Mouse (Mus musculus): Measurements from ENCODE around the gene Mbd5. TPM values are rescaled to one million over a fixed set of nuclear protein-coding genes. Genes with fewer than 3 reads are reported as not detected.

Mbd5 gene
- polyA plus RNA-seq, 1 experiment: 4.1 TPM

DNA sequence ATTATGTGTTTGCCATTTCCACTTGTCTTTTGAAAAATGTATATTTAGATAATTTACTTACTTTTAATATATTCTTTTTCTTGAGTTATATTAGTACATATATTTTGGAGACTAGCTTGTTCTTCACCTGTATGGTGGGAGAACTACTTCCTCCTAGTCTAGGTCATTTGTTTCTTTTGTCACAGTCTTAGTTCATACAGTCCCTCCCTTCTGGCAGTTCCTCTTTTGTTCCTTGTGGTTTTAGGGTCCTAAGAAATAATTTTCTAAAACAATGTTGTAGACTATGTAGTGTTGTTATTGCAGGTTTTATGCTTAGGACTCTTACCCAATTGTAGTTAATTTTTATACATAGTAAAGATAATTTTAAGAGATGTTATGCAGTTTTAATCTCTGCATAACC, 118.6 kb downstream of the Mbd5 start:
- H3K27me3 ChIP-seq (ENCODE audit: control insufficient read depth, insufficient read depth, low read length): no peaks in the 10 kb centered on the region
- TF ChIP-seq CTCF (IDR thresholded peaks at IDR 0.05; ENCODE audit: extremely low read depth, insufficient read depth, insufficient read length, insufficient replicate concordance) (no peak), POLR2A (IDR thresholded peaks at IDR 0.05; ENCODE audit: low read depth, low read length) (no peak)
- H3K4me3 ChIP-seq (ENCODE audit: extremely low read depth, insufficient read depth, insufficient read length): no peak overlapping the region

DNA sequence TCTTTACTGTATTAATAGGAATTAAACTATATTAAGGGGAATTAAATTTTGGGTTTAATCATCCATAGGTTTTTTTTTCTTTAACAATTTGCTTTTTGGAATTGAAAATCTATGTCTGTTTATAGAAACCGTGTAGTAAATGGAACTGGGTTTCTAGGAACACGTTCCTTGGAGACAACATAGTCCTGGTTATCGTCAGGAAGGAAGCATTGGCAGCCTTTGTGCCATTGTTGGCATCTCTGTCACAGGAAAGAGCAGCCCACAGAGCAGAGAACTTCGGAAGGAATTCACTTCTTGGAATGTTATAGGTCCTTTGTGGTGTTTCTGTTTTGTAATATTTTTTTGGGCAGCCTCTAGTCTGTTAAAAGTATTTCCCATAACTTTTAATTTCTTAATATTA, 135.7 kb downstream of the Mbd5 start:
- 79% methylated on average over 4 of the region's 4 CpGs for WGBS
- Histone ChIP-seq H3K4me1 (ENCODE audit: control insufficient read depth, insufficient read depth, insufficient read length) (no peaks in the 10 kb centered on the region), H3K27me3 (ENCODE audit: control insufficient read depth, insufficient read depth, low read length) (no peaks in the 10 kb centered on the region), H3K4me3 (ENCODE audit: extremely low read depth, insufficient read depth, insufficient read length) (no peak overlapping the region), H3K27ac (ENCODE audit: insufficient read depth, low read length) (no peak overlapping the region), H3K36me3 (ENCODE audit: control insufficient read depth, insufficient read depth, low read length) (no peaks in the 10 kb centered on the region)
- TF ChIP-seq POLR2A (IDR thresholded peaks at IDR 0.05; ENCODE audit: low read depth, low read length) (no peak), CTCF (IDR thresholded peaks at IDR 0.05; ENCODE audit: extremely low read depth, insufficient read depth, insufficient read length, insufficient replicate concordance) (no peak)
- DNase-seq (ENCODE audit: low read depth in 1 of 2, low spot score in 2 of 2): no peak

More for the DNA sequence above, 118.6 kb downstream of the Mbd5 start:
- Histone ChIP-seq H3K4me1 (ENCODE audit: control insufficient read depth, insufficient read depth, insufficient read length) (no peaks in the 10 kb centered on the region), H3K36me3 (ENCODE audit: control insufficient read depth, insufficient read depth, low read length) (peaks cover 1% of the 10 kb centered on the region; the same call in 1 of the 2 replicates), H3K27ac (ENCODE audit: insufficient read depth, low read length) (no peak overlapping the region)
- no peak for DNase-seq (ENCODE audit: low read depth in 1 of 2, low spot score in 2 of 2)

DNA sequence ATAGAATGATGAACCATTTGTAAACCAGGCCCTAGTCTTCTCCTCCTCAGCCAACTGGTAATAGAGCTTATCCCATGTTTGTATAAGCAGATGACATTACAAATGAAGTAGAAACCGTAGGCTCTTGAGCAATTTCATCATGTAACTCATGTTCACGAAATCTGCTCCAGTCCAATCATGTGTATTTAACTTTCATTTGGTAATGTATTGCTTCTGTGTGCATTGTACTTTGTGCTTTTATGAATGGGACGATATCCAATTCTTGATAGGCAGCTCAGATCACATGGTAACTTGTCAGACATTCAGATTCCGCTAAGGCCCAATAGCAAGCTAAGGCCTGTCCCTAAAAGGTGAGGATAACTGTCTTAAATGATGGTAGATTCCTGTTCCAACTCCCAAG, 141.5 kb downstream of the Mbd5 start:
- TF ChIP-seq CTCF (IDR thresholded peaks at IDR 0.05; ENCODE audit: extremely low read depth, insufficient read depth, insufficient read length, insufficient replicate concordance) (no peak), POLR2A (IDR thresholded peaks at IDR 0.05; ENCODE audit: low read depth, low read length) (no peak)
- Histone ChIP-seq H3K4me3 (ENCODE audit: extremely low read depth, insufficient read depth, insufficient read length) (no peak overlapping the region), H3K36me3 (ENCODE audit: control insufficient read depth, insufficient read depth, low read length) (no peaks in the 10 kb centered on the region), H3K27ac (ENCODE audit: insufficient read depth, low read length) (no peak overlapping the region), H3K27me3 (ENCODE audit: control insufficient read depth, insufficient read depth, low read length) (no peaks in the 10 kb centered on the region), H3K4me1 (ENCODE audit: control insufficient read depth, insufficient read depth, insufficient read length) (no peaks in the 10 kb centered on the region)
- 95% methylated on average over 4 of the region's 4 CpGs for WGBS
- DNase-seq (ENCODE audit: low read depth in 1 of 2, low spot score in 2 of 2): no peak

DNA sequence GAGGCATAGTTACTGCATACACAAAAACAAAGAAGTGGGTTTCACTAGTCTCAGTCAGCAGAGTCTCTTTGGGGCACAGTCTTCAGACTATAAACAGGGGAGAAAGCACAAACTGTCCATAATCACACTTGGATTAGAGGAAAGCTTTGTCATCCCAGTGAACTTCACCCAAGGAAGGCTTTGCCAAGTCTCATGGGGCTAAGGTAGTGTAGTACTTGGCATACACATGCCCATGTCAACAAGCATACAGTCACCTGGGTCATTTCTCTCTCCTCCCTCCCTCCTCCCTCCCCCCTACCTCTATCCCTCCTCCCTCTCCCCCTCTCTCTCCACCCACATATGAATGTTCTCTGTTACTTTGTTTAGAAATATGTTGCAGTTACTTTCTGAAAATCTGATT, 147.5 kb downstream of the Mbd5 start:
- Histone ChIP-seq H3K4me3 (ENCODE audit: extremely low read depth, insufficient read depth, insufficient read length) (no peak overlapping the region), H3K36me3 (ENCODE audit: control insufficient read depth, insufficient read depth, low read length) (no peaks in the 10 kb centered on the region), H3K4me1 (ENCODE audit: control insufficient read depth, insufficient read depth, insufficient read length) (no peaks in the 10 kb centered on the region), H3K27me3 (ENCODE audit: control insufficient read depth, insufficient read depth, low read length) (no peaks in the 10 kb centered on the region), H3K27ac (ENCODE audit: insufficient read depth, low read length) (no peak overlapping the region)
- TF ChIP-seq POLR2A (IDR thresholded peaks at IDR 0.05; ENCODE audit: low read depth, low read length): no peak
- TF ChIP-seq CTCF (IDR thresholded peaks at IDR 0.05; ENCODE audit: extremely low read depth, insufficient read depth, insufficient read length, insufficient replicate concordance): no peak
- DNase-seq (ENCODE audit: low read depth in 1 of 2, low spot score in 2 of 2): no peak

DNA sequence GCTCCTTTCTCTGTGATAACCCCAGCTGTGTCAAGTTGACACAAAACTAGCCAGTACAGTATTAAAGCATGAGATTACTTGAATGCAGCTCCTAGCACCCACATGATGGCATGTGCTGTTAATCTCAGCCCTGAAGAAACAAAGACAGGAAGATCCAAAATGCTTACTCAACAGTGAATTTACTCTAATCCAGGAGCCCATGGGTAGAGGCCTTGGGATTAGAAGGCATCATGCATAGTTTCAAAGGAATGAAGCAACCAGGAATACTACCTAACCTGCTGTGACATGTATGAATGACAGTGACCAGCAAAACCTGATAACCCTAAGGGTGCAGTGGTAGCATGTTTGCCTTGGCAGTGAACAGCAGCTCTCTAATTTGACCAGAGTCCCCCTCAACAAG, 159.6 kb downstream of the Mbd5 start:
- DNase-seq (ENCODE audit: low read depth in 1 of 2, low spot score in 2 of 2): no peak
- no peak overlapping the region for H3K4me3 ChIP-seq (ENCODE audit: extremely low read depth, insufficient read depth, insufficient read length)
- no peaks in the 10 kb centered on the region for H3K4me1 ChIP-seq (ENCODE audit: control insufficient read depth, insufficient read depth, insufficient read length)
- no peak overlapping the region for H3K27ac ChIP-seq (ENCODE audit: insufficient read depth, low read length)
- TF ChIP-seq CTCF (IDR thresholded peaks at IDR 0.05; ENCODE audit: extremely low read depth, insufficient read depth, insufficient read length, insufficient replicate concordance) (no peak), POLR2A (IDR thresholded peaks at IDR 0.05; ENCODE audit: low read depth, low read length) (no peak)
- no peaks in the 10 kb centered on the region for H3K36me3 ChIP-seq (ENCODE audit: control insufficient read depth, insufficient read depth, low read length)
- no peaks in the 10 kb centered on the region for H3K27me3 ChIP-seq (ENCODE audit: control insufficient read depth, insufficient read depth, low read length)

DNA sequence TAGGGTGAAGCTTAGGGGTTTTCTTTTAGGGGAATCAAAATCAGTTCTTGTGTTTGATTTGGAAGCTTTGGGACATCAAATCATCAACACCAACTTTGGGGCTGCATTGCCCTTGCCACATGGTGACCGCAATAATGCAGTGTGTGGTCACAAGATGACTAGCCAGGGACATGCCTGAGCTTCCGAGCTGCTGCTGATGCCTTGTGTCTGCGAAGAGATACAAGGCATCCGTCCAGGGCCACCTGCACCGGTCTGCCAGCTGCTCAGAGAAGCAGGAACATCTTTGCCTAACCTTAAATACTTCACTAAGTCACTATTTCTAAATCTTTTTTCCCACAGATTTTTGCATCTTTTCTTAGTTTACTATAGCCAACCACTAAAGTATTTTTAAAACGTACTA, 170.6 kb downstream of the Mbd5 start:
- H3K4me3 ChIP-seq (ENCODE audit: extremely low read depth, insufficient read depth, insufficient read length): no peak overlapping the region
- 94% methylated on average over 6 of the region's 6 CpGs for WGBS
- no peaks in the 10 kb centered on the region for H3K27me3 ChIP-seq (ENCODE audit: control insufficient read depth, insufficient read depth, low read length)
- H3K4me1 ChIP-seq (ENCODE audit: control insufficient read depth, insufficient read depth, insufficient read length): no peaks in the 10 kb centered on the region
- DNase-seq (ENCODE audit: low read depth in 1 of 2, low spot score in 2 of 2): no peak
- peaks cover 3% of the 10 kb centered on the region; the same call in 1 of the 2 replicates for H3K36me3 ChIP-seq (ENCODE audit: control insufficient read depth, insufficient read depth, low read length)
- TF ChIP-seq POLR2A (IDR thresholded peaks at IDR 0.05; ENCODE audit: low read depth, low read length): no peak
- no peak for TF ChIP-seq CTCF (IDR thresholded peaks at IDR 0.05; ENCODE audit: extremely low read depth, insufficient read depth, insufficient read length, insufficient replicate concordance)
- no peak overlapping the region for H3K27ac ChIP-seq (ENCODE audit: insufficient read depth, low read length)

DNA sequence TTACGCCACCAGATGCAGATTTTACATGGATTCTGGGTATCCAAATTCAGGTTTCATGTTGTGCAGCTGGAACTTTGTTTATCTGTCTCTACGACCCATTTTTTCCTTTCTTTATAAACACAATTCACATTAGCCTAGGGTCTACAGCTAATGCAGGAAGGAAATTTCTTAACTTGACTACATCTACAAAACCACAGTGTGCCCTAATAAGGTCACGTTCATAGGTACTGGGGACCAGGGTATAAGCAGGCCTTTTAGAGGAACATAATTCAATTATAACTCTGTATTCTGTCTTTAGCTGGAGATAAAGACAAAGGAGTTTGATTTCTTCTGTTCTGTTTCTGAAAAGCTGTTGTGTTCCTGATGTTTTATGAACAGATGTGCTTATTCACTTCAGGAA, 172.3 kb downstream of the Mbd5 start:
- Histone ChIP-seq H3K36me3 (ENCODE audit: control insufficient read depth, insufficient read depth, low read length) (peaks cover 2% of the 10 kb centered on the region; the same call in 1 of the 2 replicates), H3K27ac (ENCODE audit: insufficient read depth, low read length) (no peak overlapping the region), H3K4me3 (ENCODE audit: extremely low read depth, insufficient read depth, insufficient read length) (no peak overlapping the region), H3K4me1 (ENCODE audit: control insufficient read depth, insufficient read depth, insufficient read length) (no peaks in the 10 kb centered on the region), H3K27me3 (ENCODE audit: control insufficient read depth, insufficient read depth, low read length) (no peaks in the 10 kb centered on the region)
- TF ChIP-seq POLR2A (IDR thresholded peaks at IDR 0.05; ENCODE audit: low read depth, low read length): no peak
- TF ChIP-seq CTCF (IDR thresholded peaks at IDR 0.05; ENCODE audit: extremely low read depth, insufficient read depth, insufficient read length, insufficient replicate concordance): no peak
- DNase-seq (ENCODE audit: low read depth in 1 of 2, low spot score in 2 of 2): no peak
- 74% methylated on average over 3 of the region's 3 CpGs for WGBS
